Mouse (Mus musculus) lung, adult 2 months (tissue): ENCODE results near the gene Dydc2. TPM values are rescaled to one million over a fixed set of nuclear protein-coding genes. Genes with fewer than 3 reads are reported as not detected.

ENCODE experiments used
- DNase-seq: peaks from one replicate; pipeline ENCODE4 v3.0.0; 2022
- H3K4me1 ChIP-seq: fragments of 200-500 bp; 2 replicates; pipeline ENCODE4 v1.6.1; 2011; ENCODE audit warnings: low read length; ENCODE audit not compliant: control insufficient read depth, insufficient read depth
- H3K4me3 ChIP-seq: fragments of 200-500 bp; replicated peaks from 2 replicates; pipeline ENCODE3; 2011; ENCODE audit warnings: low read depth, mild to moderate bottlenecking, control low read depth, low read length; ENCODE audit errors: extremely low read depth
- CTCF ChIP-seq: fragments of 200-500 bp; IDR thresholded peaks from 2 replicates; pipeline ENCODE4 v1.5.1; 2011; ENCODE audit warnings: mild to moderate bottlenecking, low read length, control low read depth; ENCODE audit not compliant: insufficient read depth
- POLR2A ChIP-seq: fragments of 200-500 bp; IDR thresholded peaks from 2 replicates; pipeline ENCODE4 v1.6.1; 2011; ENCODE audit warnings: low read depth, mild to moderate bottlenecking, control low read depth, low read length, borderline replicate concordance; ENCODE audit errors: extremely low read depth
- WGBS: fragments of 180-500 bp; shearing (Covaris S2); methylation state at CpG from one replicate; pipeline ENCODE4 v1.1.7; 2018; 5-methylcytosine and 5-hydroxymethylcytosine counted together
- polyA plus RNA-seq: library from polyadenylated mRNA; depleted of rRNA; stranded (reverse); fragments of >200 nt; gene quantifications from 2 replicates; pipeline ENCODE4 v1.2.3, GENCODE M21; 2012

The Dydc2 gene
- polyA plus RNA-seq, 1 experiment = 0.15 TPM

DNA sequence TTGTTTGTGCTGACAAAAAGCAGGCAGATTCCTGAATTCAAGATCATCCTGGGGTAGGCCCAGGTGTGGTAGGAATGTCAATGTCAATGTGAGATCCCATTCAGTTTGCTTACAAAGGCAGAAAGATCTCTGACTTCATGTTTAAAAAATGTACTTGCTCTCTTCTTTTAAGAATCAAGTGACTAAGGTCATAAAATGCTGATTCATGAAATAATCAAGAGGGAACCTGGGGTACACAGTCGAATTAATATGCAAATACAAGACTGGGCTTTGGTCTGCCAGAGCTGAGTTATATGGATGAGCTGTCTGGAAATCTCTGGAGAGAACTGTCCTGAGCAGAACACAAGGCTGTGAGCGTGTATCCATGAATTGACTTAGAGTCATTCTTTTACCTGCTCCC lies 21.6 kb downstream of the Dydc2 start:
- WGBS = 73% methylated on average over 2 of the region's 2 CpGs
- DNase-seq = no peak
- TF ChIP-seq CTCF = no peak
- no peak for TF ChIP-seq POLR2A
- H3K4me1 ChIP-seq = no peaks in the 10 kb centered on the region
- H3K4me3 ChIP-seq = no peak overlapping the region

DNA sequence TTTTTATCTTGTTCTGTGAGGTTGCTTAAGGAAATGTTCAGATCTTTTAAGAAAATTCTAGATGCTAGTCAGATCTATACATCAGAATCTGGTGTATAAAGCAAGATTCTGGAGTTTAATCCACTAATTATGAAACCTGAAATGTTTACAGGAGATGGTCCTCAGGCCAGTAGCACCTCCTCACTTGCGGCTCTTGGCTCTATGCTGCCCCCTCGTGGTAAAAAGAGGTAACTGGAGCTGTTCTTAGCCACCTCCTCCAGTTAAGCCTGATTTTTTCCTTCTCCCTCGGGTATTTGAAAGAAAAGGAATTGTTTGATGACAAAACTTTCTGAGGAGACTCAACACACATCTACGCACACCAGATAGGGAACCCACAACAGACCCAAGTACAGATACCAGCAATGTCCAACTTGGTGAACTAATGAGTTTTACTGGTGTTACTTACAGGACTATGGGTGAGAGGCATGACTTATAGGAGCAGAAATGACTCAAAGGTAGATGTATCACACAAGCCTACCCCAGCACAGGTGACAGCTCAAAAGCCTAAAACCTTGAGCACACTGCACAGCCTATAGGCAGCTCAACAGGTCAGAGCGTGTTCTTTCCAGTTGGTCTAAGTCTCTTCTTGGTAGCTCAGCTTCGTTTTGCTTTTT lies 33.7 kb downstream of the Dydc2 start:
- DNase-seq = peak; percentile 42
- WGBS = 31% methylated on average over 6 of the region's 6 CpGs

DNA sequence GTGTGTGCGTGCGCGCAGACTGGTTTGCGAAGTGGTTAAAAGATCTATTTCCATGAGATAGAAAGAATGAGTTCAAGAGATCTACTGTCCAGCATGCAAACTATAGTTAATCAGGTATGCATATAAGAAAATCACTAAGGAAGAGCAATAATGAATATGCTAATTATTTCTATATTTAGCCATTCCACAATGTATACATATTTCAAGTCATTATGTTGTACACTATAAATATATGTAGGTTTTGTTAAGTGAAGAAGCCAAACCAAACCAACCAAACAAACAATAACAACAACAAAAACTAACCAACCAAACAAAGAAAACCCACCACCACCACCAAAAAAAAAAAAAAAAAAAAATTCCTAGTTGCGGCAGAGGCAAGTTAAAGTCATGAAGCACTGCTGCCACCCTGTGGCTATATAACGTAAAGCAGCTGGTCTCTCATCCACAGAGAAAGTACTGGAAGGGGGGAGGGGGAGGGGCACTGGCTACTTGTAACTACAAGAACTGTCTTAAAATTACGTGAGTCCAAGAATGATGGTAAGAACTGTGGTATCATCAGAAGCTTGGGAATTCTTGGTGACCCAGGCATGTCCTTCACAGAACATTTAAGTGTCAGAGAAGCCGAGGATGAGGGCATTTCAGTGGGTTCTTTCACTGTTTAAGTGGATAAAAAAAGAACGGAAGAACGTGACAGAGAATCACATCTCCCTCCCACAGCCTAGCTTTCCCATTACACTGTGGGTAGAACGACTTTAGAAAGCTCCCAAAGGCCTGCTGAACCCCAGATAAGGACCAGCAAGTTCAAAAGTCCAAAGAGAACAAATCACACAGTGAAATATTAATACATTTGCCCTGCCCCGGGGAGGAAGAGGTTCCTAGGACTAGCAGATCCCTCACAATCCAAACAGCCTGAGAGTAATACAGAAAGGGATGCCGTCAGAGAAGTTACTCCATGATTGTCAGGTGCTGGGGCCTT lies 35.6 kb downstream of the Dydc2 start:
- peak; percentile 61 for DNase-seq
- H3K4me1 ChIP-seq = no peaks in the 10 kb centered on the region
- H3K4me3 ChIP-seq = no peak overlapping the region
- TF ChIP-seq POLR2A (no peak), CTCF (peak; percentile 46)
- WGBS = 49% methylated on average over 13 of the region's 13 CpGs

More for the DNA sequence above, 33.7 kb downstream of the Dydc2 start:
- TF ChIP-seq POLR2A (no peak), CTCF (peak; percentile 86)
- H3K4me1 ChIP-seq = no peaks in the 10 kb centered on the region
- no peak overlapping the region for H3K4me3 ChIP-seq

DNA sequence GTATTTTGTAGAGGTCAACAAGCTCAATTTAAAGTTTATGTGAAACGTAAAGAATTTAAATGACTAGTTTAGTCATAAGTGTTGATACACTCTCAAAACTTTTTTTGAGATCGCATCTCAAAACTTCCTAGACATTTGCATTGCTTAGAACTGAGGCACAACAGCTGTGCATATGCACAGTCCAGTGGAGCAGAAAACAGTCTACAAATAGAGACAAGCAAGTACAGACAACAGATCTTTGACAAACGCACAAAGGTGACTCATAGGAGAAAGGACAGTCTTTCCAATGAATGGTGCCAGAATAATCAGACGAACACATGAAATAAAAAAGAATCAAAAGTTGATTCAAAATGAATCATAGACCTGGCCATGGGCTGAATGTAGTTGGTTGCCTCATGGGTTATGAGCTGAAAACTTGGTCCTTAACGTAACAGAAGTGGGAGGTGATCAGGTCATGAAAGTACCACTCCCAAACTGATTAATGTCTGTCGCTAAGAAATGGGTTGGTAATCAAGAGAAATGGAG lies 38.0 kb downstream of the Dydc2 start:
- 85% methylated on average over 6 of the region's 6 CpGs for WGBS
- no peak for TF ChIP-seq POLR2A
- no peak for TF ChIP-seq CTCF
- Histone ChIP-seq H3K4me1 (no peaks in the 10 kb centered on the region), H3K4me3 (no peak overlapping the region)
- DNase-seq = no peak

DNA sequence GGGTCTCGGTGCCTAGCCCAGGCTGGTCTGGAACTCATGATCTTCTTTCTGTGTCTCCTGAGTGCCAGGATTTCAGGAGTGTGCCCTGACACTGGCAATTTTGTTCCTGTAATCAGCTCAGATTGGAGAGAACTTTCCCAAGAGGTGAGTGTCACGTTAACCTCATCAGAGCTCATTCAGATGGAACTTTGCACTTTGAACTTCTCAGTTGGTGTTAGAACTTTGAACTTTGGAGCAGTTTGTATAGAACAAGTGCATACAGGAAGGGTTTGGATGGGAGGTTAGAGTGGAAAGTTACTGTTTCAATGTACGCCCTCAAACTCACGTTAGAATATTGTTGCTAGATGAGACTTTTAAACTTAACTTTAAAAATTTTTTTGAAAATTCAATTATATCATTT lies 39.7 kb downstream of the Dydc2 start:
- 80% methylated on average over 4 of the region's 4 CpGs for WGBS
- Histone ChIP-seq H3K4me3 (no peak overlapping the region), H3K4me1 (no peaks in the 10 kb centered on the region)
- DNase-seq = no peak
- TF ChIP-seq POLR2A = no peak
- TF ChIP-seq CTCF = no peak

DNA sequence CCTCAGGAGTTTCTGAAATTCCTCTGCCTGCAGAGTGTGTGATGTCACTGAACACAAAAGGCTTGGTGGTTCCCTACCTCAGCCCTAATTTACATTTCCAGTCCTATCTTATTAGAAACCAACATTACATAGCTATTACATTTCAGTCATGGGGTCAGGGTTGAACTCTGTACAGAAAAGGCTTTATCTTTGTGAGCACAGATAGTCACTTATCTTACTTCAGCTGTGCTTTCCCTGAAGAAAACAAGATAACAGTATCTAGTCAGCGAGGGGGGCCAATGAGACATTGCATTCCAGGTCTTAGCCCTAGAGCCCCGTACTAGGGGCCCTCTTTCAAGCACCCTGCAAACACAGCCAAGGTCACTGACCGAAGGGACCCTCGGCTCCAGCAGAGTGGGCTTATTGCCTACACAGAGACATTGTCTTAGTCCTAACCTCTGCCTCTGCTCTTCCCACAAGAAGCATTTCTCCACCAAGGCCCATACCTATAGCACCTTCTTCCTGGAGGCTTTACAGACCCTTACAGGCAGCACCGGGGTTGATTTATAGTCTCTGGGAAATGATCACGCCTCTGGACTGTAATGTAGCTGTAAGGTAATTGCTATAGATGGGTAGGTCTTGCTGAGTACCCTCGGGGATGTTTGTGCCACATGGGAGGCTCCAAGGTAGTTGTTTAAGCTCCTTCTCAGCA lies 43.3 kb downstream of the Dydc2 start:
- no peak for TF ChIP-seq CTCF
- no peak for TF ChIP-seq POLR2A
- DNase-seq = no peak
- no peak overlapping the region for H3K4me3 ChIP-seq
- WGBS = 68% methylated on average over 7 of the region's 7 CpGs
- H3K4me1 ChIP-seq = no peaks in the 10 kb centered on the region

DNA sequence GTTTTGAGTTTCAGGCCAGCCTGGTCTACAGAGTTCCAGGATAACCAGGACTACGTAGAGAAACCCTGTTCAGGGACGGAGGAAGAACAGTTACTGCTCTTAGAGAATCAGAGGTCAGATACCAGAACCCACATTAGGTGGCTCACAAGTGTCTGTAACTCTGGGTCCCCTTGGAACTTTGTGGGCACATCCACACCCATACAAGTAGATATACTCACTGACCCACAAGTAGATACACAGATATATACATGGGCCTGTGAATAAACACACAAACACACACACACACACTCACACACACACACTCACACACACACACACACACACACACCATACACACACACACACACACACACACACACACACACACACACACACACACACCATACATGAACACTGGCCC lies 43.9 kb downstream of the Dydc2 start:
- H3K4me1 ChIP-seq = no peaks in the 10 kb centered on the region
- TF ChIP-seq POLR2A (no peak), CTCF (no peak)
- H3K4me3 ChIP-seq = no peak overlapping the region
- no peak for DNase-seq
- 89% methylated on average over 2 of the region's 2 CpGs for WGBS

DNA sequence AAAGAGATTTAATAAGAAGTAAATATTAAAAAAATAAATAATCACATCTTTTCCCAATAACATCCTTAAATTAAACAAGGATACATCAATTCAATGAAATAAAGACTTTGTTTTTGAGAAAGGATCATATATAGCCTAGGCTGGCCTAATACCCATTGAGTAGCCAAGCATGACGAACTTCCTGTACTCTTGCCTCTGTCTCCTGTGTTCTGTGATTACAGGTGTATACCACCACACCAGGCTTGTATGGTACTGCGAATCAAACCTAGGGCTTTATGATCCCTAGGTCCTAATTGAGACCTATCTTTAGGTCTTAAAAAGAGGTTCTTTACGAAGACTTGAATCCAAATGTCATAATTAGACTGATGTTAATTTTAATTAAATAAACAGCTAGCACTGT lies 47.8 kb downstream of the Dydc2 start:
- 91% methylated on average over 3 of the region's 3 CpGs for WGBS
- Histone ChIP-seq H3K4me1 (peaks cover 2% of the 10 kb centered on the region; the same call in 1 of the 2 replicates), H3K4me3 (no peak overlapping the region)
- no peak for DNase-seq
- TF ChIP-seq CTCF (no peak), POLR2A (no peak)

DNA sequence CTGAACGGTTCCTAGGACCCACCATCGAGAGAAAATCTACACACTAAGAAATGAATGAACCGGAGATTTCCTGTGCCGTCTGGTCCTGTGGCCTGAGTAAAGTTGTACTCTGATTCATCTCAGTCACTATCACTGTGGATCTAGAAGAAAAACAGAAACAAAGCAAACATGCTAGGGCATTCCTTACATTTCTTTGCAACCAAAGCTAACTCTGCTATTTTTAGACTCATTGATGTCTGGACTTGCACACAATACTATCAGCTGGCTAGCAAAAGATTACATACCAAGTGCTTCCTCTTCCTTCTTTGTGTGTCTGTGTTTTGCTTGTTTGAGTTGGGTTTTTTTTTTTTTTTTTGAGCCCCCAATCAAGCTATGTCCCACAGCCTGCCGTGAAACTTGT lies 51.5 kb downstream of the Dydc2 start:
- 10% methylated on average over 5 of the region's 5 CpGs for WGBS
- H3K4me1 ChIP-seq = peaks cover 2% of the 10 kb centered on the region; the same call in 1 of the 2 replicates
- TF ChIP-seq POLR2A (no peak), CTCF (no peak)
- DNase-seq = no peak
- H3K4me3 ChIP-seq = no peak overlapping the region
